In the genomic region with DNA sequence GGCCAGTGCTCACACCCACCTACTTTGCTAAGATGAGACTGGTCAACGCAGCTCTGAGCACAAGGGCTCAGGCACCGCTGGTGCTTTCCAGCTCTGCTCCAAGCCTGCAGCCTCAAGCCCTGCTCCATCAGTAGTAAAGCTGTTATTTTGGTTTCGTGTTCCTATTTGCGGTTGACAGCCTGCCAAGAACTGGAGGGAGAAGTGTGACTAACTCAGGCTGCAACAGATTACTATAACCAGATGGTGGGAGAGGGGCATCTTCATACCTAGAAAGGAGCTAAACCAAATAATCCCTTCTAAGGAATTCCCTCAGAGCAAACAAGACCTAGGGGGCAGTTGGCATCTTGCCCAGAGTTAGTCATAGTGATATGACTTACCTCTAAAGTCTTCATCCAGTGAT, we compare ENCODE assay signal across 8 mouse cellular contexts.
DNase-seq lines count a peak whose midpoint lies in the region; ATAC-seq lines count a peak whose summit lies in the region.

No protein-coding gene starts in this region.

- H3K27me3 ChIP-seq in hindbrain, embryonic 15.5 days: no peaks in the 10 kb centered on the region
- H3K27me3 ChIP-seq in hindbrain, embryonic 12.5 days: no peaks in the 10 kb centered on the region

- ATAC-seq in hindbrain, embryonic 15.5 days (ENCODE audit: low FRiP score, low read depth): no peak
- no peak for ATAC-seq in hindbrain, embryonic 12.5 days (ENCODE audit: low FRiP score)
- ATAC-seq in erythroblast, adult 5-6 weeks (replicated peaks; ENCODE audit: low FRiP score, poor library complexity, severe bottlenecking): no peak

- no peaks in the 10 kb centered on the region for H3K9me3 ChIP-seq in hindbrain, embryonic 15.5 days
- H3K9me3 ChIP-seq in hindbrain, embryonic 12.5 days (replicated peaks): no peaks in the 10 kb centered on the region

- no peaks in the 10 kb centered on the region for H3K36me3 ChIP-seq in hindbrain, embryonic 15.5 days
- H3K36me3 ChIP-seq in hindbrain, embryonic 12.5 days: no peaks in the 10 kb centered on the region

- no peak overlapping the region for H3K4me3 ChIP-seq in hindbrain, embryonic 15.5 days
- no peak overlapping the region for H3K4me3 ChIP-seq in hindbrain, embryonic 12.5 days

- no peak overlapping the region for H3K4me2 ChIP-seq in hindbrain, embryonic 15.5 days
- no peak overlapping the region for H3K4me2 ChIP-seq in hindbrain, embryonic 12.5 days (replicated peaks)

- H3K9ac ChIP-seq in hindbrain, embryonic 15.5 days: no peak overlapping the region
- no peak overlapping the region for H3K9ac ChIP-seq in hindbrain, embryonic 12.5 days

- 69% methylated on average over 4 of the region's 4 CpGs for whole genome bisulfite sequencing in hindbrain, embryonic 15.5 days
- 72% methylated on average over 4 of the region's 4 CpGs for WGBS in hindbrain, embryonic 12.5 days

- H3K4me1 ChIP-seq in hindbrain, embryonic 15.5 days (replicated peaks): peaks cover 16% of the 10 kb centered on the region
- 0 out of 2 replicates have a peak, but pooled peaks cover 3% of the 10 kb centered on the region for H3K4me1 ChIP-seq in hindbrain, embryonic 12.5 days

- DNase-seq in cerebellum, postnatal 25 days: peak; percentile 53 to 75
- DNase-seq in heart, adult 11 months: peak; percentile 97
- DNase-seq in kidney, adult 9 months: peak; percentile 36
- DNase-seq in left cerebral cortex, postnatal 36 days (ENCODE audit: low spot score in 2 of 2): peak; percentile 81 to 82
- peak; percentile 78 for DNase-seq in right cerebral cortex, postnatal 25 days

- intact Hi-C loops in left cerebral cortex, postnatal 36 days (cut with DNase I): no loop called here

- H3K27ac ChIP-seq in hindbrain, embryonic 15.5 days (replicated peaks): peak overlapping the region; percentile 64; the same call in 1 of the 2 replicates
- H3K27ac ChIP-seq in hindbrain, embryonic 12.5 days: no peak overlapping the region

Comparison
In these comparisons a context has a peak if more than half of its experiments do, and no peak if none do; other contexts are left out.
1. DNase-seq: peak in every context shown above with its lines; median percentile 97 in heart, adult 11 months; 82 in left cerebral cortex, postnatal 36 days; 78 in right cerebral cortex, postnatal 25 days; 64 in cerebellum, postnatal 25 days; 36 in kidney, adult 9 months.